Mouse (Mus musculus): ENCODE results near the gene Tmem128. TPM values are rescaled to one million over a fixed set of nuclear protein-coding genes. Genes with fewer than 3 reads are reported as not detected.

The Tmem128 gene
- 10 to 100 TPM; 40.1 to 41.0 TPM for total RNA-seq (2021)

GRCm38 (mm10) chr5:38260107-38260682 lies at the start of gene Tmem128:
Gene Tmem128 (plus strand): TSS chr5:38260185.
- peak; percentile 59 for DNase-seq
- intact Hi-C loops (cut with DNase I), result no loop called here

- intact Hi-C loops (cut with DNase I), result no loop called here
- no peak for DNase-seq
These were observed 48.3 kb upstream of the Tmem128 start for GRCm38 (mm10) chr5:38211691-38212090.

- DNase-seq, result no peak
- intact Hi-C loops (cut with DNase I), result no loop called here
These were observed 47.0 kb upstream of the Tmem128 start for GRCm38 (mm10) chr5:38213009-38213408.

GRCm38 (mm10) chr5:38219771-38220307 lies 40.1 kb upstream of the Tmem128 start:
- DNase-seq, result no peak
- intact Hi-C loops (cut with DNase I), result no loop called here

GRCm38 (mm10) chr5:38220328-38220912 lies 39.6 kb upstream of the Tmem128 start, which contains the start of the genes Zbtb49 and Lyar:
Gene Zbtb49 (minus strand): TSS chr5:38220457.
Gene Lyar (plus strand): TSS chr5:38220470.
- intact Hi-C loops (cut with DNase I), result no loop called here

GRCm38 (mm10) chr5:38235422-38235821 lies 24.6 kb upstream of the Tmem128 start:
- intact Hi-C loops (cut with DNase I), result no loop called here

More at GRCm38 (mm10) chr5:38220328-38220912, 39.6 kb upstream of the Tmem128 start, which contains the start of the genes Zbtb49 and Lyar:
- DNase-seq, result peak; percentile 95

GRCm38 (mm10) chr5:38236627-38237026 lies 23.4 kb upstream of the Tmem128 start:
- DNase-seq, result no peak
- intact Hi-C loops (cut with DNase I), result no loop called here

More at GRCm38 (mm10) chr5:38235422-38235821, 24.6 kb upstream of the Tmem128 start:
- DNase-seq, result peak; percentile 68

GRCm38 (mm10) chr5:38240727-38241472 lies 19.1 kb upstream of the Tmem128 start:
- DNase-seq, result no peak
- intact Hi-C loops (cut with DNase I), result no loop called here

- peak; percentile 74 for DNase-seq
- intact Hi-C loops (cut with DNase I), result no loop called here
These were observed 18.5 kb upstream of the Tmem128 start for GRCm38 (mm10) chr5:38241473-38241834.

GRCm38 (mm10) chr5:38241966-38242365 lies 18.0 kb upstream of the Tmem128 start:
- DNase-seq, result no peak
- intact Hi-C loops (cut with DNase I), result no loop called here

- intact Hi-C loops (cut with DNase I), result no loop called here
- no peak for DNase-seq
These were observed 4.8 kb upstream of the Tmem128 start for GRCm38 (mm10) chr5:38255195-38255594.

- DNase-seq, result no peak
- intact Hi-C loops (cut with DNase I), result no loop called here
These were observed 4.3 kb upstream of the Tmem128 start for GRCm38 (mm10) chr5:38255644-38256043.

- intact Hi-C loops (cut with DNase I), result no loop called here
- DNase-seq, result no peak
These were observed 3.4 kb upstream of the Tmem128 start for GRCm38 (mm10) chr5:38256551-38256950.

GRCm38 (mm10) chr5:38258034-38258772 lies 1.8 kb upstream of the Tmem128 start:
- intact Hi-C loops (cut with DNase I), result no loop called here
- DNase-seq, result no peak

- DNase-seq, result no peak
- intact Hi-C loops (cut with DNase I), result no loop called here
These were observed 1.2 kb upstream of the Tmem128 start for GRCm38 (mm10) chr5:38258773-38259146.

- no peak for DNase-seq
- intact Hi-C loops (cut with DNase I), result no loop called here
These were observed 404 bp upstream of the Tmem128 start for GRCm38 (mm10) chr5:38259455-38260106.

- intact Hi-C loops (cut with DNase I), result no loop called here
- DNase-seq, result no peak
These were observed 11.0 kb downstream of the Tmem128 start for GRCm38 (mm10) chr5:38270942-38271341.

GRCm38 (mm10) chr5:38273831-38274230 lies 13.8 kb downstream of the Tmem128 start:
- intact Hi-C loops (cut with DNase I), result no loop called here
- no peak for DNase-seq

- intact Hi-C loops (cut with DNase I), result no loop called here
- DNase-seq, result no peak
These were observed 15.8 kb downstream of the Tmem128 start, which contains the start of gene Otop1 for GRCm38 (mm10) chr5:38275771-38276170. Gene Otop1 (plus strand): TSS chr5:38275972.

- DNase-seq, result no peak
- intact Hi-C loops (cut with DNase I), result no loop called here
These were observed 16.5 kb downstream of the Tmem128 start for GRCm38 (mm10) chr5:38276451-38276850.

Data from left cerebral cortex, postnatal 4 days (tissue).